In genomic region chr9:99568023-99568346, GRCm38 (mm10) we compare ENCODE assay signal across 8 mouse cellular contexts. TPM values are rescaled to one million over a fixed set of nuclear protein-coding genes. Genes with fewer than 3 reads are reported as not detected.
DNase-seq lines count a peak whose midpoint lies in the region; ATAC-seq and TF ChIP-seq lines count a peak whose summit lies in the region.

No protein-coding gene starts in this region.

- H3K4me2 ChIP-seq in intestine, embryonic 16.5 days (ENCODE audit: low read depth, low read length) = peak overlapping the region; percentile 76
- H3K4me2 ChIP-seq in myocyte (ENCODE audit: low read depth) = peak overlapping the region; percentile 80

- H3K36me3 ChIP-seq in testis, adult 2 months (ENCODE audit: control insufficient read depth, insufficient read depth, low read length) = no peaks in the 10 kb centered on the region
- no peaks in the 10 kb centered on the region for H3K36me3 ChIP-seq in intestine, embryonic 16.5 days (ENCODE audit: control insufficient read depth, insufficient read depth, low read length)
- H3K36me3 ChIP-seq in myocyte (ENCODE audit: control insufficient read depth, insufficient read depth) = no peaks in the 10 kb centered on the region

- peaks cover 52% of the 10 kb centered on the region for H3K79me2 ChIP-seq in myocyte (ENCODE audit: control insufficient read depth, insufficient read depth)

- peak overlapping the region; percentile 96 for H3K27ac ChIP-seq in gastrocnemius, adult 2 months
- H3K27ac ChIP-seq in testis, adult 2 months (ENCODE audit: control insufficient read depth, insufficient read depth, low read depth, low read length) = peak overlapping the region; percentile 95
- H3K27ac ChIP-seq in intestine, embryonic 16.5 days (ENCODE audit: low read length) = peak overlapping the region; percentile 99

- peak overlapping the region; percentile 95 for H3K9ac ChIP-seq in intestine, embryonic 16.5 days (ENCODE audit: low read depth, low read length)

- intact Hi-C loops in gastrocnemius, adult 2 months (cut with DNase I) = no loop called here

- peaks cover 3% of the 10 kb centered on the region for H3K4me1 ChIP-seq in testis, adult 2 months (ENCODE audit: control insufficient read depth, insufficient read depth, low read length)
- H3K4me1 ChIP-seq in intestine, embryonic 16.5 days (ENCODE audit: control insufficient read depth, insufficient read depth, low read length) = peaks cover 7% of the 10 kb centered on the region

- H3K9me3 ChIP-seq in intestine, embryonic 16.5 days (ENCODE audit: control insufficient read depth, low read length) = no peaks in the 10 kb centered on the region

- TF ChIP-seq POLR2A in testis, adult 2 months (IDR thresholded peaks at IDR 0.05; ENCODE audit: control insufficient read depth, low read depth, low read length) = no peak
- no peak for TF ChIP-seq POLR2A in myocyte (IDR thresholded peaks at IDR 0.05; ENCODE audit: insufficient read length, low read depth)

- H3K27me3 ChIP-seq in testis, adult 2 months (ENCODE audit: control insufficient read depth, insufficient read depth, low read length) = no peaks in the 10 kb centered on the region
- H3K27me3 ChIP-seq in intestine, embryonic 16.5 days (replicated peaks; ENCODE audit: control insufficient read depth, insufficient read depth, low read length) = no peaks in the 10 kb centered on the region
- H3K27me3 ChIP-seq in myocyte (ENCODE audit: control insufficient read depth, insufficient read depth, insufficient read length) = no peaks in the 10 kb centered on the region

- no peak for DNase-seq in gastrocnemius, adult 2 months
- no peak for DNase-seq in gastrocnemius, postnatal 25 days
- no peak for DNase-seq in testis, postnatal 10 days (ENCODE audit: low spot score)
- DNase-seq in cerebellum, adult 9-10 months = no peak
- no peak for DNase-seq in layer of hippocampus, adult 9-11 months

- peak overlapping the region; percentile 76 for H3ac ChIP-seq in myocyte (ENCODE audit: control insufficient read depth, insufficient read length)

- peak overlapping the region; percentile 80 for H3K4me3 ChIP-seq in gastrocnemius, adult 2 months
- H3K4me3 ChIP-seq in testis, adult 2 months (ENCODE audit: control insufficient read depth, low read depth, low read length) = peak overlapping the region; percentile 91
- H3K4me3 ChIP-seq in intestine, embryonic 16.5 days (ENCODE audit: low read length) = peak overlapping the region; percentile 92
- H3K4me3 ChIP-seq in myocyte = peak overlapping the region; percentile 73

- 2% methylated on average over 15 of the region's 15 CpGs for WGBS in intestine, embryonic 16.5 days

- no peak for ATAC-seq in intestine, embryonic 16.5 days

- TF ChIP-seq CTCF in gastrocnemius, adult 2 months (IDR thresholded peaks at IDR 0.05) = no peak
- TF ChIP-seq CTCF in testis, adult 2 months (IDR thresholded peaks at IDR 0.05; ENCODE audit: control insufficient read depth, insufficient read depth, insufficient replicate concordance, low read depth, low read length) = no peak

TF ChIP-seq in myocyte, 11 proteins besides CTCF, POLR2A, EP300 and RAD21:
- TF ChIP-seq USF1 (IDR thresholded peaks at IDR 0.05; ENCODE audit: low read depth) = no peak
- no peak for TF ChIP-seq REST (IDR thresholded peaks at IDR 0.05; ENCODE audit: insufficient read depth, insufficient read length)
- no peak for TF ChIP-seq POLR2AphosphoS2 (IDR thresholded peaks at IDR 0.05; ENCODE audit: insufficient read length, low read depth)
- no peak for TF ChIP-seq TCF3 (IDR thresholded peaks at IDR 0.05; ENCODE audit: insufficient read length, low read depth)
- TF ChIP-seq TCF12 (IDR thresholded peaks at IDR 0.05; ENCODE audit: insufficient read depth, poor library complexity, severe bottlenecking) = no peak
- no peak for TF ChIP-seq CEBPB (IDR thresholded peaks at IDR 0.05; ENCODE audit: insufficient read depth, poor library complexity, severe bottlenecking)
- TF ChIP-seq MAX (IDR thresholded peaks at IDR 0.05; ENCODE audit: low read depth) = no peak
- no peak for TF ChIP-seq SRF (IDR thresholded peaks at IDR 0.05; ENCODE audit: control insufficient read depth, insufficient read length, low read depth)
- no peak for TF ChIP-seq MYOG (IDR thresholded peaks at IDR 0.05; ENCODE audit: control insufficient read depth in 1 of 3, insufficient read depth in 1 of 3, insufficient read length in 2 of 3, low read depth in 2 of 3)
- TF ChIP-seq E2F4 (IDR thresholded peaks at IDR 0.05; ENCODE audit: insufficient read depth) = no peak
- no peak for TF ChIP-seq MYOD1 (IDR thresholded peaks at IDR 0.05; ENCODE audit: control insufficient read depth in 1 of 3, insufficient read length in 2 of 3, low read depth in 2 of 3)

RNA-seq across cellular contexts. Expression of gene Armc8, which starts 0.7 kb away (rescaled TPM):
- total RNA-seq in gastrocnemius, adult 2 months (2021) = 10 to 100 TPM; 26.7 to 27.9 TPM
- 10 to 100 TPM; 24.3 to 26.8 TPM for total RNA-seq in gastrocnemius, postnatal 25 days (2021)
- polyA plus RNA-seq in testis, adult 2 months (2012; rRNA removed) = 9.7 and 11.9 TPM in 2 replicates
- 25.5 and 28.1 TPM in 2 replicates for polyA plus RNA-seq in intestine, embryonic 16.5 days (2015; fragmentation: Nextera tagmentation; extraction: Ambion mirVana)
- polyA plus RNA-seq in myocyte (2012; fragmentation: generic; extraction: Trizol) = 10.4 TPM

RNA-seq across cellular contexts. Expression of gene Dbr1, which starts 7.6 kb away (rescaled TPM):
- total RNA-seq in gastrocnemius, adult 2 months (2021) = 1 to 10 TPM; 4.2 to 5.2 TPM
- 1 to 10 TPM; 4.1 to 4.3 TPM for total RNA-seq in gastrocnemius, postnatal 25 days (2021)
- 3.0 and 3.6 TPM in 2 replicates for polyA plus RNA-seq in testis, adult 2 months (2012; rRNA removed)
- polyA plus RNA-seq in intestine, embryonic 16.5 days (2015; fragmentation: Nextera tagmentation; extraction: Ambion mirVana) = 23.4 and 27.8 TPM in 2 replicates
- 7.5 TPM for polyA plus RNA-seq in myocyte (2012; fragmentation: generic; extraction: Trizol)

RNA-seq across cellular contexts. Expression of gene A4gnt, which starts 44.3 kb away (rescaled TPM):
- not detected for total RNA-seq in gastrocnemius, adult 2 months (2021)
- not detected for total RNA-seq in gastrocnemius, postnatal 25 days (2021)
- polyA plus RNA-seq in testis, adult 2 months (2012; rRNA removed) = not detected in 2 replicates
- polyA plus RNA-seq in intestine, embryonic 16.5 days (2015; fragmentation: Nextera tagmentation; extraction: Ambion mirVana) = 1.2 and 1.6 TPM in 2 replicates
- not detected for polyA plus RNA-seq in myocyte (2012; fragmentation: generic; extraction: Trizol)
